Mouse (Mus musculus) CH12.LX (cell line): Measurements from ENCODE around the gene Ctnnd2.

Experiments used
- CTCF ChIP-seq, 2 experiments: IDR thresholded peaks in 1 of 2; conservative IDR thresholded peaks in 1 of 2; 2 replicates each; pipeline ENCODE4 v1.5.1; 2011 to 2012; ENCODE audit warnings: low read depth in 2 of 2, low read length in 2 of 2, improper control_type of control experiment in 1 of 2, inconsistent platforms in 1 of 2, mild to moderate bottlenecking in 1 of 2, moderate library complexity in 1 of 2
- EP300 ChIP-seq: IDR thresholded peaks from 2 replicates; pipeline ENCODE4 v1.6.1; 2011; ENCODE audit warnings: low read length, improper control_type of control experiment
- HCFC1 ChIP-seq: IDR thresholded peaks from 2 replicates; pipeline ENCODE4 v1.6.1; 2012; ENCODE audit warnings: low read depth, mild to moderate bottlenecking, inconsistent platforms, low read length, improper control_type of control experiment
- JUND ChIP-seq: conservative IDR thresholded peaks from 2 replicates; pipeline ENCODE4 v1.6.1; 2011; ENCODE audit warnings: low read depth, low read length, improper control_type of control experiment
- KAT2A ChIP-seq: IDR thresholded peaks from 2 replicates; pipeline ENCODE4 v1.6.1; 2012; ENCODE audit warnings: low read length, improper control_type of control experiment, inconsistent platforms; ENCODE audit not compliant: insufficient replicate concordance
- MAFK ChIP-seq: IDR thresholded peaks from 2 replicates; pipeline ENCODE4 v1.6.1; 2011; ENCODE audit warnings: low read length, improper control_type of control experiment; ENCODE audit not compliant: insufficient replicate concordance
- MEF2A ChIP-seq: IDR thresholded peaks from 2 replicates; pipeline ENCODE4 v1.6.1; 2014; ENCODE audit warnings: low read depth, mild to moderate bottlenecking, inconsistent platforms, low read length, improper control_type of control experiment, borderline replicate concordance
- MYC ChIP-seq: IDR thresholded peaks from 2 replicates; pipeline ENCODE4 v1.6.1; 2011; ENCODE audit warnings: low read depth, mild to moderate bottlenecking, improper control_type of control experiment, low read length
- NRF1 ChIP-seq: IDR thresholded peaks from 2 replicates; pipeline ENCODE4 v1.6.1; 2014; ENCODE audit warnings: low read depth, mild to moderate bottlenecking, inconsistent platforms, low read length, improper control_type of control experiment, moderate library complexity
- POLR2A ChIP-seq: IDR thresholded peaks from 2 replicates; pipeline ENCODE4 v1.6.1; 2011; ENCODE audit warnings: low read depth, mild to moderate bottlenecking, improper control_type of control experiment, low read length
- RCOR1 ChIP-seq: conservative IDR thresholded peaks from 2 replicates; pipeline ENCODE4 v1.6.1; 2012; ENCODE audit warnings: low read depth, mild to moderate bottlenecking, inconsistent platforms, low read length, improper control_type of control experiment
- SMC3 ChIP-seq: IDR thresholded peaks from 2 replicates; pipeline ENCODE4 v1.6.1; 2011; ENCODE audit warnings: low read depth, low read length, improper control_type of control experiment
- TCF12 ChIP-seq: IDR thresholded peaks from 2 replicates; pipeline ENCODE4 v1.6.1; 2014; ENCODE audit warnings: low read depth, mild to moderate bottlenecking, inconsistent platforms, low read length, improper control_type of control experiment
- ZC3H11A ChIP-seq: IDR thresholded peaks from 2 replicates; pipeline ENCODE4 v1.6.1; 2012; ENCODE audit warnings: low read depth, mild to moderate bottlenecking, inconsistent platforms, low read length, improper control_type of control experiment

DNA sequence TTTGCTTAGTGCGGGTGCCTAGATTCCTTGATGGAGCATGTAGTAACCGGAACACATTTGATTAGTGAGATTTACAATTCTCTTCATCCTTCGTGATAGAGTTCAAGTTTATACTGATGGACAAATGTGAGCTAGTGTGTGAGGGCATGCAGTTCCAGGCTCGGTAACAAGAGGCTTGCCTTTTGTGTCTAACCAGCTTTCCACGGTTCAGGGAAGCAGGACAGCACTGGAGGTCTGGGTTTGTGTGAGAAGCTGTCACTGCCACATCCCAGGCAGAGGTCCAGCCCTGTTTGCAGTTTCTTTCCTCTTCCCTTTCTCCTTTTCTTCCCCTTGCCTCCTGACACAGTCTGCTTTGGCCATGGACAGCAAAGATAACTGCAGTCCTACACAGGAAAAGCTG lies 279.5 kb downstream of the Ctnnd2 start:
- no peak for TF ChIP-seq POLR2A
- TF ChIP-seq MEF2A: no peak
- TF ChIP-seq MAFK: no peak
- no peak for TF ChIP-seq CTCF (conservative IDR thresholded peaks at IDR 0.05 in 1 of 2, IDR thresholded peaks at IDR 0.05 in 1 of 2; ENCODE audit: low read depth in 2 of 2, low read length in 2 of 2)
- no peak for TF ChIP-seq NRF1
- TF ChIP-seq EP300: no peak
- TF ChIP-seq MYC: no peak
- no peak for TF ChIP-seq ZC3H11A
- no peak for TF ChIP-seq HCFC1
- TF ChIP-seq JUND: no peak
- TF ChIP-seq SMC3: no peak
- TF ChIP-seq TCF12: no peak
- TF ChIP-seq KAT2A: no peak
- TF ChIP-seq RCOR1: no peak
